Mouse (Mus musculus): ENCODE data around the gene Clcn6. TPM values are rescaled to one million over a fixed set of nuclear protein-coding genes. Genes with fewer than 3 reads are reported as not detected.
A peak's percentile ranks its signal among the peaks of the same experiment; 100 is the strongest.

Clcn6 gene
- total RNA-seq (2021), result 1 to 10 TPM; 3.9 to 4.6 TPM
- long read RNA-seq, experiment 1, partial matches to known transcripts, result 0 of 4 reads
- long read RNA-seq, experiment 1, other reads (novel, unspliced or antisense), result 4 of 4 reads
- long read RNA-seq, experiment 2, partial matches to known transcripts, result 0 of 7 reads
- long read RNA-seq, experiment 2, other reads (novel, unspliced or antisense), result 7 of 7 reads

DNA sequence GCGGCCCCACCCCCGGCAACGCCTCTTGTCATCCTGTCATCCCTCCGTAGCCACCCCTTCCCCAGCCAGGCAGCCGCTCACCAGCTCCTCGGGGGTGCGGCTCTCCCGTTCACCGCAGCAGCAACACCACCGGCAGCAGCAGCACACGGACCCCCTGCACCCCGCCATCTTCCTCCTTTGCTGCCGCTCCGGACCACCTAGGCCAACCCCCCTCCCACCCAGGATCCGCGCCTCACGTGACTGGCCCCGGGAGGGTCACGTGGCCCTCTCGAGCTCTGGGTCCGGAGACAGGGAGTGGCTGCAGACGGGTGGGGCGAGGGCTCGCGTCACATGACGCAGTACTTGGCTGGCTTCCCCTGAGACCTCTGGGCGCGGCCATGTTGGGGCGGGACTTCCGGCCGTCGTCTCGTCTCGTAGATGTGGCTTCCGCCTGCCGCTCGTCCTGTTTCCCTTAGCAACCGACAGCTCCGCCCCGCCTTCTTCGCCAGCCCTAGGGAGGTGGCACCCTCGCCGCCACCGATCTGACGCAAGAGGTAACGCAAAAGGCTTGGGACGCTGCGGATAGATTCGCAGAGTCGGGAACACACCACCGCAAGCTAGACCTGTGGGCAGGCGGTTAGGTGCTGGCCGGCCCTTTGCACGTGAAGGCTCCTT is at the start of gene Clcn6, which contains the start of gene Mthfr:
Gene Clcn6, minus strand, starts transcription at position 222 of the 654 bp plus-strand sequence.
Gene Mthfr, plus strand, starts transcription at position 478 of the 654 bp plus-strand sequence.
- peak; percentile 99 to 100 for DNase-seq
- intact Hi-C loops (cut with DNase I), result no loop called here

DNA sequence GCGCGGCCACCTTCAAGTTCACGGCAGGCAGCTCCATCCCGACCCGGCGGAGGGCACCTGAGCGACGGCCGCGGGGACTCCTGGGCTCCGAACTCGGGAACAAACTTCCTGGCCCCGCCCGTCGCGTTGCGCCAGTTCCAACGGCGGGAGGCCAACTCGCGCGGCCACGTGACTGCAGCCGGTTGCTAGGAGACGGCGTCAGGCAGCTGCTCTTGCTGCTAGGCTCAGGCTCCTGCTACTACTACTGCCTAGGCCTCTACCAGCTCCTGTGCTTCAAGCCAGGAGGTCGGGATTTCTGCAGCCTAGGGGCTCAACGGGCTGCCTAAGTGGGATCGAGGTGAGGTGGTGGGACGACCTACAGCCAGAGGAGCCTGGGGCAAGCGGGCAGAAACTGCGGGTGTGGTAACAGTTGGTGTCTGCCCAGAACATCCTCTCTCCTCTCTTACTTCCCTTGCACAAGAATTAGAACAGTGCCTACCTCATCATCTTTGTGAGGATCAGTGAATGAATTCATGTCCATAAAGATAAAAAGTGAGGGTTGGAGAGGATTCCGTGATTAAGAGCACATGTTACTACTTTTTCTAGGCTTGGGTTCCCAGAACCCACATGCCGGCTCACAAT is 49.4 kb upstream of the Clcn6 start, which contains the start of gene Agtrap:
Gene Agtrap, minus strand, starts transcription at position 125 of the 621 bp plus-strand sequence.
- intact Hi-C loops (cut with DNase I), result no loop called here
- DNase-seq, result peak; percentile 94 to 96

DNA sequence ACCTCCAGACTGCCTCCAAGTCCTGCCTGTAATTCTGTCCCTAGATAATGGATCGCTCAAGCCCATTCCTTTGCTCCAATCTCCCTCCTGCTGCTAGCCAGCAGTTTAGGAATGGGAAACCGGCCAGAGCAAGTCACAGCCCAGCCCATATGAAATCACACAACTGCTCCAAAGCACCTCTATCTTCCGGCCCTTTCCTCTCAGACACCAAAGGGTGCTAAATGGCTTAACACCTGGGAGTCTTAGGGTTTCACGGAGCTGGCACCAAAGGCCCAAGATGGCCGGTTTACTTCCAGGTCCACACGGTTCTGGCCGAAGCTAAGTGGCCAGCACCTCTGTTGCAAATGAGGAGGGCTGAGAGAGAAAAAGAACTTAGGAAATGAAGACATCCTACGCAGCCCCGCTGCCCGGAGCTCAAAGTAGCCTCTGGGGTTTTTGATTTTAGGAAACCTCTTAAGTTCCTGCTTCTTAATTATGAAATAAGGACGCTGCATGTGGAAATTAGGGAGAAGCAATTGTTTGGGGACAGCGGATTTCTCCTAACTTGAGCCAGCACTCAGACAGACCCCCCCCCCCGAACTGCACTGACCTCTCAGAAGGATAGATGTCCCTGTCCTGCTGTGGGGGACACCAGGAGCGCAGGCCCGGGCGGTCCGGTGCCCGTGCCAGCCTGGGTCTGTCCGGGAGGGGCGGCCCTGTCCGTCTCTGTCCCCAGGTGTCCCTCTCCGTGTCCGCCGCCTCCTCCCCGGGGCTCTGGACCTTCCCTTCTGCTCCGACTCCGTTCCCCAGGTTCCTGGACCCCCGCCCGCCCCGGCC is 48.7 kb upstream of the Clcn6 start:
- intact Hi-C loops (cut with DNase I), result no loop called here
- peak in 1 of 2 experiments; percentile 44 for DNase-seq

DNA sequence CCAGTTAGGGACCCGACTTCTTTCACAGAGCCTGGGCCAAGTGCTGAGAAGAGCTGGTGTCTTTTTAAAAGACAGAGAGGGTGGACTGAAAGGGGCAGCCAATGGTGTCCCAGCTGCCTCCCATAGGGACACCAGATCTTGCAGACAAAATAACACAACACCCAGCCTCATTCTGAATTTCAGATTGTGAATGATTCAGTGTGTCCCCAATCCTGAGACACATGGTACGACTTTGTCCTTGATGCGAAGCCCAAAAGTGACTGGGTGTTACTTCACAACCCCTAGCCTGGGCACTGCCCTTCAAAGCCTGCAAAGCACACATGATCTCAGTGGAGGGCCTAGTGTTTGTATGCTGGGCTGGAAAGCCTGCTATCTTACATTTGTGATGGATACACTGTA is 47.3 kb upstream of the Clcn6 start:
- intact Hi-C loops (cut with DNase I), result no loop called here

DNA sequence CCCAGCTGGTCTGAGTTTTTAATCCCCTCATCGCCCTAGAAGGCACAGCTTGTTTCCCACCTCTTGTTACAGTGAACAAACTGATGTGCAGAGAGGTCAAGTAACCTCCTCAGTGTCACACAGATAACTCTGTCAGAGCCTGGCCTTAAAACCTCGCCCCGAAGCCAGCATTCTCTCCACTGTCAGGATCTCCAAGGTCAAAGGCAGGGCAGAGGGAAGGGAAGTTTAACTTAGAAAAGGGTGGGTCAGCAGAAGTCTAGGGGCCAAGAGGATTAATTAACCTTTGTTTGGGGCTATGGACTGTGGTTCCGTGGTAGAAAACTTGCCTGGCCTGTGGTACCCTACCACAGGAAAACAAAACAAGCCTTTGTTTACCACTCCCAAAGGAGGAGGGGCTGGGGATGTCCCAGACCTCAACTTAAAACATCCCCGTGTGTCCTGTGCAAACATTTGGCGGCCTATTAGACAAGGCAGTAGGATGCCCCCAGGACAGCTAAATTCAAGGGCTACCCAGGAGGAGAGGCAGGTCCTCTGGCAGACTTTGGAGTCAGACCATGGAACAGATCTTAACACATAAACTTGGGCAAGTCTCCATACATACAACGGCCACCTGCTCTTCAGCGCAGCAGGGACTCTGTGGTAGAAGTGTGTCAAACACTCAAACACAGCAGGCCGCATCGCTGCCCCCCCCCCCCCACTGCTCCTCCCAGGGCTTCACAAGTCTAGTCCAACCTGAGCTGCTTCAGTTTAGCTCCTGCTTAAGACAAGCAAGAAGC is 46.7 kb upstream of the Clcn6 start:
- DNase-seq, result no peak
- intact Hi-C loops (cut with DNase I), result no loop called here

More for the DNA sequence above, 47.3 kb upstream of the Clcn6 start:
- no peak for DNase-seq

DNA sequence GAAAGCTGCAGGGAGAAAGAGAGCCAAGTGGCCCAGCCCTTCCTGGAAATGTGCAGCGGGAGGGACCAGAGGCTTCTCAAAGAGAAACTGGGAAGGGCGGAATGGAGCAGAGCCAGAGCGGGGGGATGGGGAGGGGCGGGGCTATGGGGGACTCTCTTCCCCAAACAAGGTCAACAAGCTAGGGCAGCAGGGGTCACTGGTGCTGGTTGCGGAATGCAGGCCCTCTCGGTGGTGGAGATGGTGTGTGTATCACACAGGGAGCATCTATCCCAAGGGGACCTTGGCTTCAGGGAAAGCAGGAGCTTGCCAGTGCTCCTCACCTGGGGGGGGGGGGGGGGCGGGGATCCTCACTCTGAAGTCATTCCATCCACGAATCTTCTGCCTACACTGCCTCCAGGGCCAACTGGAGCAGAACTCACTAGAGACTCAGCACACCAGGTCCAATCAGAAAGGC is 45.7 kb upstream of the Clcn6 start:
- intact Hi-C loops (cut with DNase I), result no loop called here
- peak; percentile 44 to 63 for DNase-seq

DNA sequence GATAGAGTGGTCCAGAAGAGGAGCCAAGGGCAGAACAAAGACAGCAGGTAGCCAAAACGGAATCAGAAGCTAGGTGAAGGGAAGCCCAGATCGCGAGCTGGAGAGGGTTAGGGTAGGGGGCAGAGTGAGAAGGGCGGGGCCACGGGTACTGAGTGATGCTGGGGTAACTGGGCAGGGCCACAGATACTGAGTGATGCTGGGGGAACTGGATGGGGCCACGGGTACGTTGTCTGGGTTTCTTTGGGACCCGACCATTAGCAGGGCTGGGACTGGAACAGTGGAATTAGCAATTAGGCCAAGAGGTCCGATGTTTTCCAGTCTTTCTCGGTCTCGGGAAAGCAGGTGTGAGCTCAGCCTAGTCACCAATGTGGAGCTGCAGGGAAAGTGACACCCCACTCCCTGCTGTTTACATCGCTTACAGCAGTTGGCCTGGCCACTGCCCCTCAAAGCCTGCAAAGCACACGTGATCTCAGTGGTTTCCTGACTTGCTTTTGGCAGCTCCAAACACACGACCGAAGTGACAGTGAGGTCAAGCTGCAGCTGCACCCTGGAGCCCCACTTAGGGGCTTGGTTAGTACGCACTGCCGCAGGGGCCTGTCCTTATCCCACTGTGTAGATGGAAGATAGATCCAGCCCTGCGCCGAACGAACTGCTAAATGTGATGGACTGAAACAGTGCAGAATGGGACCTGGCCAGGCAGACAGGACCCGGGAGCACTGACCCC is 44.7 kb upstream of the Clcn6 start:
- DNase-seq, result peak in 1 of 2 experiments; percentile 38

DNA sequence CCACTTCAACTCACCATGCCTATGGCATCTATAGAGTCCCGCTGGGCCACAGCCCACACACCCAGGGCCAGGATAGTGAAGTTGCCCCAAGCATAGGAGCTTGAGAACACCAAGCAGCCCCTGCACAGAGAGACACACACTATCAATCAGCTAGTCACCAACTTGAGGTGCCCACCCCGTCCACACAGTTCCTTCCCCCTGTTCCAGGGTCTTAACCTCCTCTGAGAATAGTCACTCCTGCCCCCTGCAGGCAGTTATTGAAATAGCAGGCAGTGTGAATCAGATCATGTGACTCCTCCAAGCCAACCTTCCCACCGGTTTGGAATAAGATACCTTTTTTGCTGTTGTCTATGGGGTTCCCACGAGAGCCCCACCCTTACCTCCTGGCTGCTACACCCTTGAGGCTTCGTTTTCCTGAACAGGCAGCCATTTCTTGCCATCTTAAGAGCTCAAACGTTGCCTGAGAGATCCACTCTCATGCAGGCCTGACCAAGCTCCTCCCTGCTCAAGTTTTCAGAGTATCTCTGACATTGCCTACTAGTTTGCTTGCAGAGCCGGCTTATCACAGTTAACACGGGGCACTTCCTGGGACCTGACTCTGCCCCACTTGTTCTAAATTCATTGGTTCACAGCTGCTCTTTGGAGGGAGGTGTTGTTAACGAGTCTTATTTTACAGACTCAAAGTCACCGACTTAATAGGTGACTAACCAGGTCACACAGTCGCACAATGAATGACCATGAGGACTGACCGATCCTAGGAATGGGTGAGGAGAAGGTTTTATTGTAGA is 43.8 kb upstream of the Clcn6 start:
- intact Hi-C loops (cut with DNase I), result no loop called here
- DNase-seq, result peak in 1 of 2 experiments; percentile 46

More for the DNA sequence above, 44.7 kb upstream of the Clcn6 start:
- intact Hi-C loops (cut with DNase I), result no loop called here

DNA sequence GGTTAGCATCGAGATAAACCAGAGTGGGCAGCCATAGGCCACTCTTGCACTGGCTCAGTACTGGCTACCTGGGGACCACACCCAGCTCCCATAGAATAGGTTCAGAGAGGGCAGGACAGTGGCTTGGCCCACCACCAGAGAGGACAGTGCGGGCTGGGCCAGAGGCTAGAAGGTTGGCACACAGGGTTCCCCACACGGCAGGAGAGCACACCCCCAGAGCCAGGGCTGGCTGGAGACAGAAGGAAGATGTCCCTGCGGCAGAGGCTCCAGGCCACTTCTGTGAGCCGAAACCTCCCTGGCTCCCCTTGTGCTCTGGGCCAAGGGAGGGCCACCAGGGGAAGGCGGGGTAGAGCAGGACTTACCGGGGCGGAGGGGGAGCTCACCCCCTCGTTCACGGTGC is 42.6 kb upstream of the Clcn6 start:
- intact Hi-C loops (cut with DNase I), result no loop called here
- DNase-seq, result no peak

DNA sequence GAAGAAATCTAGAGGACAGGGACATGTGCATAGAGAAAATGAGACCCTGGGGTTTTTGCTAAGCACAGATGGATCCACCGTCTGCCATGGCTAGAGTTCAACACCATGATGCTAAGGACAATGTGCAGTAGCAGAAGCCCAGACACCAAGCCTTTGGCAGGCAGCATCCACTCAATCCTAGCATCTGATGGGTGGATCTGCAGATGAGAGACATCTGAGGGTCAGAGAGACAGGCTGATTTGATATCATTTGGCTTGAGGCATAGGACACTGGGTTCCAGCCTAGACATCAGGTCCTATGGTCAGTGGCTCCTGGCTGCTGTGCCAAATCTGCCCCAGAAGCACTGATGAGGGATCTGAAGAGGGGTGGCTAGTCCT is 42.0 kb upstream of the Clcn6 start:
- intact Hi-C loops (cut with DNase I), result no loop called here
- DNase-seq, result no peak

DNA sequence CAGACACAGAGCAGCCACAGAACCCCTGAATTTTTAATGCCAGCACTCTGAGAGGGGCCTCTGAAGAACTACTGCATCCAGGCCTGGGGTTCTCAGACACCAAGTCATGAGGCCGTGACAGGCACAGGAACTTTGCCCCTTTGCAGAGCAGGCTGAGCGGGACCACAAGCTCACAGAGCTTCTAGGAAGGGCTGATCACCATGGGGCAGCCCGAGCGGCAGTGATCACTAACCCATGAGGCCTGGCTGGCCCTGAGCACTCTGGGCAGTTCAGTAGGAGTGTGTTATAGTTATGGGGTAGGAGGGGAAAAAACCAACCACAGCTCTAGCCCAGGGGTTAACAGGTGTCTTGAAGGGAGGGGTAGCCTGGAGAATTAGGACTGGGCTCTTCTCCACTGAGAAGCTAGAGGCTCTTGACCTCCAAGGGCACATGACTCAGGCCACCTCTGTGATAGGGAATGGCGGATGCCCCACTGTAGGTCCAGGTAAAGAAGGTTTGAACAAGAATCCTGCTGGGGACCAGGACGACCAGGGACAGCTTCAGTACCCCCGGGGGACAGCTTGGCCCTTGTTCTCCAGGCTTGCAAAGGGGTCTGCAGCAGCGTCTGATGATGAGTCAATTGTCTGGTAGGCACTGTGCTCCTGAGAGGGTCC is 41.4 kb upstream of the Clcn6 start:
- no peak for DNase-seq
- intact Hi-C loops (cut with DNase I), result no loop called here

DNA sequence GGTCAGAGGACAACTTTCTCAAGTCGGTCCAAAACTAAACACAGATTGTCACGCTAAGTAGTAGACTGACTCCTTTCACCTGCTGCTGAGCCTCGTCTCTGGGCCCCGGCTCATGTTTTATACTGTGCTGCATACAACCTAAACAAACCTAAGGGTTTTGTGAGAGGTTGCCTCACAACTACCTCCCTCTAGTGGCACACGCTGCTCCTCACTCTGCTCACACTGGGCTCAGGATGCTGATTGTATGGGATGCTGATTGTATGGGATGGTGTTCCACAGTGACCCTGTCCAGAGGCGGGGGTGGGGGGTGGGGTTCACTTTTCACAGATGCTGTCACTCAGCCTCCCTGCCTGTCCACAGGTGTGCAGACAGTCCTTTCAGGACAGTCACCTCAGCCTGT is 40.6 kb upstream of the Clcn6 start:
- no peak for DNase-seq
- intact Hi-C loops (cut with DNase I), result no loop called here

DNA sequence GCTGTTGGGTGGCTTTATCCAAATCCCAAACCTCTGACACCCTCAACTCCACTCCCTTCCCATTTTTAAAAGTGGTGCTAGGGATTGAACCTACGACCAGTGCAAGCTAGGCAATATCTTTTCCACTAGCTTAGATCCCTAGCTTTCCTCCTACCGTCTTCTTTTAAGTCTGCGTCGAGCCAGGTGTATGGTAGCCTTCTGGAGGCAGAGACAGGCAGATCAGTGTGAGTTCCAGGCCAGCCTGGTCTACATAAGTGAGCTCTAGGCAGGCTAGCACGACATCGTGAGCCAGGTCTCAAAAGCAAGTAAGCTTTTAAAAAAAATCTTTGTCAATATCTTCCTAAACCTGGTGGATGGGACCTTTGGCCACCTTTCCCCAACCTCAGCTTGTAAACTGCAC is 37.3 kb upstream of the Clcn6 start:
- intact Hi-C loops (cut with DNase I), result no loop called here
- DNase-seq, result no peak

DNA sequence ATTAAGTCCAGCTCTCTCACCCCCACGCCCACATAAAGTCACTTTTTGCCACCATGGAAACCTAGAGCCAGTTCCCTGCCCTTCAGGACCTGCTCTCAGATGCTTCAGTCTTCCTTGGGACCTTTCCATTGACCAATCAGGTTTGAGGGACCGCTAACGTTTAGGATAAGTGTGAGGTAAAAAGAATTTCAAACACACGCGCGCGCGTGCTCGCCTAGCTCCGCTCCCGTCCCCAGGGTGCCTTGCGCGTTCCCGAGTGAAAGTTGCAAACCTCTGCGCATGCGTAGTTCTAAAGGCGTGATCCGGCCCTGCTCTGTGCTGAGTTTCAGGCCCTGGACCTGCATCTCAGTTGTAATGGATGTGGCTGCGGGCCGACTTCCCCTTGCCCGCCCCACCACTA is 36.6 kb upstream of the Clcn6 start:
- intact Hi-C loops (cut with DNase I), result no loop called here
- peak; percentile 63 to 67 for DNase-seq

DNA sequence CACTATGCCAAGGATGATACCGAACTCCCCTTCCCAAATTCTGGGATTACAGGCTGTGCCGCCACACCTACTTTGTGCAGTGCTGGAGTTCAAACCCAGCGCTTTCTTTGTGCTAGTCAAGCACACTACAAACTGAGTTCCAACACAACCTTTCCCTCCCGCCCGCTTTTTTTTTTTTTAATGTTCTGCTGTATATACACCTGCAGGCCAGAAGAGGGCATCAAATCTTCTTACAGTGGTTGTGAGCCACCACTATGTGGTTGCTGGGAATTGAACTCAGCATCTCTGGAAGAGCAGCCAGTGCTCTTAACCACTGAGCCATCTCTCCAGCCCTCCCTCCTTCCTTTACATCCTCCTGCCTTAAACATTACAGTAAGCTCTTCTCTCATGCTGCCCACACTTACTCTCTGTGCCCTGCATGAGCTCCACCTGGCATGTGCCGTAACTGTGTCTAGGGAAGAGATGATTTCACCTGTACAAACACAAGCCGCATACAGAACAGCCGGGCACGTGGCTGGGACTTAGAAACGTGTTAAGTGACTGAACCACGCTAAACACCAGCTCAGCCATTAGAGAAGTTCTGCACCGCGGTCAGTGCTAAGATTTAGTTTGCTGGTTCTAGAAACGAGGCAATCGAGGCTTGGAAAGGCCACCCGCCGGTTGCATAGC is 36.0 kb upstream of the Clcn6 start:
- intact Hi-C loops (cut with DNase I), result no loop called here
- DNase-seq, result no peak

DNA sequence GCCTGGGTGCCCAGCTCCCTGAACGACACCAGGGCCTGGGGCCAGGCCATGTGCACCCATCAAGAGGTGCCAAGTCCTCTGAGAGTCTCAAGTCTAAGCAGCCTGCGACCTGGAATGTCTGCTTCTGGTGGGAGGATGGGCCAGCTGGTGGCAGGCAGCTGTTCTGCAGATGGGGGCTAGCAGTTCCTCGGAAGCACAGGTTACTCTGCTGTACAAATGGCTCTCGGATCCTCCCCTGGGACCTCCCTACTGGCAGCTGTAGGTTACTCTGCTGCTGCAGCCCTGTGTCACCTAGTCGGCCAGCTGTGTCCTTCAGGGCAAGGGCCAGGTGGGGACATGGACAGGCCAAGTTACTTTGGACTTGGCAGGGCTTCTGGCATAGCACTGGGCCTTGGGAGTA is 32.9 kb upstream of the Clcn6 start:
- no peak for DNase-seq
- intact Hi-C loops (cut with DNase I), result no loop called here

DNA sequence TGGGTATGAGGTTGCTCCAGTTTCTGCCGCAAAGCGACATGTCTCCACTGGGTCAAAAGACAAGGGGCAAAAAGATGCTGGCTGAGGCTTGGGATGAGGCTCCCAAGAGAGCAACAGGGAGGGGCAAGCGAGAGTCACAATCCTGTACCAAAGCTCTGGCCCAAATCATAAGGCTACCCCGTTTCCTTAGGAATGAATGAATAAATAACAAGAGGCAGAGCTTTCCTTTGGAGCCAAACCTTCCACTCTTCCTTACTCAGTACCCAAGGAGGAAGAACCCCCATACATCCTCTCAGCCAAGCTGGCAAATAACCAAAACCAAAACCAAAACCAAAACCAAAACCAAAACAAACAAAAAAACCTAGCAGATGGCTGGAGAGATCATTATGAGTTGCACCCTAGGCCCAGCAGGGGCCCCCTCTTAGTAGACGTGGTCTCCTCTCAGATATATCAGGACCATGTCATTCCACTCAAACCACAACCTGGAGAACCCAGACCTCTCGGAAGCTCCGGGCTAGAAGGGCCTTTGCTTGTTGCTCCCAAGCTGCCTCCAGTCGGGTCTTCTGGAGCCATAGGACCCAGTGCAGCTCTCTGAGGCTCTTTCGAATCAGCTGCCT is 31.1 kb upstream of the Clcn6 start:
- DNase-seq, result no peak
- intact Hi-C loops (cut with DNase I), result no loop called here
